Mouse (Mus musculus): Measurements from ENCODE around the gene Tbxa2r.

Gene Tbxa2r

GRCm38 (mm10) chr10:81328386-81328785 lies at the start of gene Tbxa2r:
Gene Tbxa2r, plus strand, starts transcription at chr10:81328731.
- no peak for DNase-seq

- DNase-seq, result no peak
Measured at GRCm38 (mm10) chr10:81279496-81279895, 49.0 kb upstream of the Tbxa2r start.

- DNase-seq, result no peak
Measured at GRCm38 (mm10) chr10:81284189-81284588, 44.3 kb upstream of the Tbxa2r start.

- no peak for DNase-seq
Measured at GRCm38 (mm10) chr10:81284719-81285118, 43.8 kb upstream of the Tbxa2r start.

DNA sequence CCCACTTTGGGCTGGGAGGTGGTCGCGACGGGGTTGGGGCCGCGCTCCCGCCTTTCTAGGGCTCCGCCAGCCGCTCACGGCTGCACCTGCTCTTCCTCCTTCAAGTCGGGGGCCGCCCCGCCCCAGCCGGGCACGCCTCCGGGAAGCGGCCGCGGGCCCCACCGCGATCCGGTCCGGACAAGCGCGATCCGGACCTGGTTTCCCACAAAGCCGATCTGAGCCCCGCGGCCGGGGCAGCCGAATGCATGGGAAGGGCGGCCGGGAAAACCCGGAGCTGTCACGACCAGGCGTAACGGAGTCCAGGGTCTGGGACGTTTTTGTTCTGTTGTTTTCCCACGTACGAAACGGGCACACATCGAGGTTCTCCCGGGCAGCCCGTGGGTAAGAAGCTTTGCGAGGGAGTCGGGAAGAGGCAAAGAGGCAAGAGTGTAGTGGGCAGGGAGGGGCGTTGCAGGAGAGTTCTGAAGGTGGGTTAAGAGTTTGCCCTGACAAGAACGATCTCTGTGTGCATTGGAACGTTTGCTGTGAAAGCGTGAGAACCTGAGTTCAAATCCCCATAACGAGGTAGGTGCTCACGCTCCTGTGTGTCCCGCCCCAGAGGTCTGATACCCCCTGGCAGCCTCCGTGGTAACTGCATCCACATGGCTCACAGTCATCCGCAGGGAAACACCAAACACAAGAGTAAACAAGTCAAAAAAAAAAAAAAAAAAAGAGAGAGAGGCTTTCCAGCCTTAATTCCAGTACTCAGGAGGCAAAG lies 42.7 kb upstream of the Tbxa2r start:
- peak; percentile 94 for DNase-seq

DNA sequence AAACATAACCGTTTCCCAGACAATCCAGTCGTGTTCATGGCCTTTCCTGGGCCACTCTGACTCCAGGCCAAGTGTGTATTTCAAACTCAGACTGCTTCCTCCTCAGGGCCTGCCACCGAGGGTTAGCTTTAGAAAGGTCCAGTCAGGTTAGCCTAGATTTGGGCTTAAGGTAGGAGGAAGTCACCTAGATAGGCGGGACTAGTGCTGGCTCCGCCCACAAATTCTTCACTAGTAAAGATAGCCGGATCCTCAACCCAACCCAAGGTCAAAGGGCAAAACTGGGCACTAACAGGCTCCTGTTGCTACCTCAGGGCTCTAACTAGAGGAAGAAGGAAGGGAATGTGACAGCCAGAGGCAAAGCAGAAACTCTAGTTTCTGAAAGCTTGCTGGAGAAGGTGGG lies 41.9 kb upstream of the Tbxa2r start:
- no peak for DNase-seq

- DNase-seq, result peak; percentile 69
Measured at GRCm38 (mm10) chr10:81287513-81288157, 40.9 kb upstream of the Tbxa2r start.

DNA sequence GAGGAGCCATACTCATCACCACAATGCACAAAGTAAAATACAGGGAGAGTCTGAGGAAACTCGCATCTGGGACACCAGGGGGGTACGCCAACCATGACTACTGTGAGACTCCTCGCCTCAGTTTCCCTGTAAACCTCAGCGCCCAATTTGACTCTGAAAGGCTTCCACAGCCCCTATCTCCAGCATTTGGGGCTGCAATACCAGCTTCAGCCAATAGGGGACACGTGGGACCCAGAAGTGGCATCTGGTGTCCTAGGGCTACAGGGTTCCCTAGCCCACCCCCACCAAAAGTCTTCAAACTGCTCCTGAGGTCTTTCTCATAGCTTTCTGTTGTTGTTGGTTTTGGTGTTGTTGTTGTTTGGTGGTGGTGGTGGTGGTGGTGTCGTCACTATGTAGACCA lies 39.9 kb upstream of the Tbxa2r start:
- DNase-seq, result peak; percentile 56

GRCm38 (mm10) chr10:81289278-81289677 lies 39.3 kb upstream of the Tbxa2r start:
- peak; percentile 86 for DNase-seq

GRCm38 (mm10) chr10:81289811-81290210 lies 38.7 kb upstream of the Tbxa2r start:
- no peak for DNase-seq

- DNase-seq, result peak; percentile 59
Measured at GRCm38 (mm10) chr10:81290698-81291460, 37.7 kb upstream of the Tbxa2r start.

DNA sequence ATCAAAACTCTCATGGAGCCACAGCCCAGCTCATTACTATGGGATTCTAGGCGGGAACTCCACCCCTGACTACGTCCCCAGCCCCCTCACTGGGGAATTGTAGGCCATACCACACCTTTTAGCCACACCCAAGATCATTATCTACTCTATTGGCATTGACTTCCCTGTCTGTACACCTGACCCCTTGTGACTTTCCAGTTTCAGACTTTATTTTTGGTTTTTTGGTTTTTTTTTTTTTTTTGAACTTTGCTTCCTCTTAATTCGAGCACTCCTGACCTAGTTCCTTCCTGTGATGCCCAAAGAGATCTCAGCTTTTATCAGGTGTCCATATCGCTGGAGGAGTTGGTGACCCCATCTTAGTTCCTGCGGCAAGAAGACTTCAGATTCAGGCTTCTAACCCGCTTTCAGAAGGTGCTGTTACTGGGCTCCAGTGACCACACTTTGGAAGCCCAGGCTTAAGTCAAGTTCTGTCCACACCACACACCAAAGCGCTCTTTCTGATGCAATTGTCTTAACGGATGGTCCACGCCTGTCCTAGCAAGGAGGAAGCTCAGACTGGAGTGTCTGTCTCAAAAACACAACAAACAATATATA lies 36.9 kb upstream of the Tbxa2r start, which contains the start of gene Tjp3:
Gene Tjp3 (minus strand): TSS at position 71 of the 594 bp plus-strand sequence.
- DNase-seq, result no peak

GRCm38 (mm10) chr10:81292554-81293333 lies 35.8 kb upstream of the Tbxa2r start, which contains the start of gene Pip5k1c:
Gene Pip5k1c, plus strand, starts transcription at chr10:81292963.
- DNase-seq, result peak; percentile 100

- no peak for DNase-seq
Measured at GRCm38 (mm10) chr10:81293334-81294030, 35.0 kb upstream of the Tbxa2r start.

- DNase-seq, result no peak
Measured at GRCm38 (mm10) chr10:81294442-81294841, 34.1 kb upstream of the Tbxa2r start.

DNA sequence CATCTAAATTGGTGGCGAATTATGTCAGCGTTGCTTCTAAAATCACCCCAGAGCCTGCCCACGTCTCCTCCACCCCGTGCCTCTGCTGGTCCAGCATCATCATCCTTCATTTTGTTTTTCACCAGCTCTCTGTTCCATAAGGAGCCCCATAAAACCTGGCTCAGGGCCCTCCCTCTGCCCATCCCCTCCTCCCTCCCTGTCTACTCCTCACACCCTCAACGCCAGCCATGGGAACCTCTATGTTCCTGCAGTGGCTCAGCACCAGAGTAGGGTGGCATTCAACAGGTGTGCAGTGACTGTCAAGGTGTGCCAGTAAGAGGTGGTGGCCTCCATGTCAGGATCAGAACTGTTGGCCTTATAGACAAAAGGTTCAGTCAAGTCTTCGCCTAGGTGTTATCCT lies 33.3 kb upstream of the Tbxa2r start:
- no peak for DNase-seq

- no peak for DNase-seq
Measured at GRCm38 (mm10) chr10:81297246-81297645, 31.3 kb upstream of the Tbxa2r start.

DNA sequence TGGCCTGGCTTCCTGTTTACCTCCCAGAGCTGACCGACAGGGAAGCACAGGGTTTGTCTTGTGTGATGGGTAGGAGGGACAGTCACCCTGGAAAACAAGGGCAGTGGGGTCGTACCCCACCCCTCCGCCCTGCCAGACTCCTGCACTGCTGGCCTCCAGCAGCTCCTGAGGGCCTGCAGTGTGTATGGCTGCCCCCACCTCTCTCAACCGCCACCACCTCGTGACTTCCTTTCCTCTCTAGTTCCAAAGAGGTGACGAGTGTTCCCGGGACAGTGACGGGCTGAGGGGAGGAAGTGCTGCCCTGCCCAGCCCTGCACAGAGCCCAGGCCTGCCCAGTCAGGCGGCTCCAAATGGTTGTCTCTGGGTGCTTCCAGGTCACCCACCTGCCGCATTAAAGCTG lies 30.7 kb upstream of the Tbxa2r start:
- no peak for DNase-seq

DNA sequence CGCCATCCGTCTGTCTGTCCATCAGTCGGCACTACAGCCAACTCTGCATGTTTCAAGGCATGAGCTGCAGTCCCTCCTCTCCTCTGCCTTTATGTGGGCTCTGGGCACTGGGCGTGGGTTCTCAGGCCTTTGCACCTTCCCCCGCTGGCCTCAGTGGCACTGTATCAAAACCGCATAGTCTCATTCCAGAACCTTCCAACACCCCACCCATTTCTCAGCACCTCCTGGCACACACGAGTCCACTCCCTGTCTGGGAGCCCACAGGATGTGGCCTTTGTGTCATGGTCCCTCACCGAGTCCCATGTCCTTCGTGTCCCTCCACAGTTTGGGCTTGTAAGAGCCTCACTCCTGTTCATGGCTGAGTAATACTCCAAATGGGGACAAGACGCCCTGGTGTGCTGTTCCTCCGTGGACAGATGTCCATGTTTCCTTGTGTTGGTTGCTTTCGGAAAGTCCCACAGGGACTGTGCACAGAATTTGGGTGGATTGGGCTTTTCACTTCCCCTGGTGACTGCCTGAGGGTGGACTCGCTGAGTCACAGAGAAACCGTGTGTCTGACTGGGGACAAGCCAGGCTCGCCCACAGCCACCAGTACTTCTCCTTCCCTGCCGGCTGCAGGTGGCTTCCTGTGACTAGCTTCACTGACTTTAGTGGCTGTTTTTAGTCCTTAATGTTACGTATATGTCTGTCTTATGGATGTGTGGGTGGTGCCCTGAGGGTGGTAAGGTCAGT lies 30.0 kb upstream of the Tbxa2r start:
- DNase-seq, result no peak

- DNase-seq, result no peak
Measured at GRCm38 (mm10) chr10:81299585-81300351, 28.8 kb upstream of the Tbxa2r start.
